Mouse (Mus musculus): ENCODE measurements at regions not wholly inside any gene's neighbourhood (a gene's known extent, or its start where the extent isn't known, plus 50 kb on each side); places are given as distances from the start of the nearest gene placed in this dataset.

GRCm38 (mm10) chr10:111073851-111074430, 64.0 kb upstream of the Zdhhc17 start:
- DNase-seq, result peak; percentile 26

GRCm38 (mm10) chr10:111073262-111073661, 63.3 kb upstream of the Zdhhc17 start:
- no peak for DNase-seq

- no peak for DNase-seq
These were observed 62.6 kb upstream of the Zdhhc17 start for GRCm38 (mm10) chr10:111072554-111072909.

- no peak for DNase-seq
These were observed 62.0 kb upstream of the Zdhhc17 start for GRCm38 (mm10) chr10:111071805-111072553.

GRCm38 (mm10) chr10:111066146-111066545, 56.2 kb upstream of the Zdhhc17 start:
- DNase-seq, result no peak

- no peak for DNase-seq
These were observed 50.7 kb upstream of the Zdhhc17 start for GRCm38 (mm10) chr10:111060626-111061025.

All from heart, postnatal 4 days (tissue).